Mouse (Mus musculus) T-helper 1 cell (primary cell): ENCODE data around the gene Tbl3.

Experiments used
- in situ Hi-C: fragments of 300-600 bp; cut with MboI, MseI; formaldehyde crosslinking; loops from one replicate; pipeline ENCODE4 v1.15.1; 2025; ENCODE audit warnings: high pct_unique_total_duplicates

Gene Tbl3

GRCm38 (mm10) chr17:24706982-24707800 is at the start of gene Tbl3:
Tbl3 (minus strand) TSS chr17:24707660.
- in situ Hi-C loops = loop anchor here (10.0 kb wide), 1 partner anchor 562 kb away; no protein-coding TSS in a partner anchor

GRCm38 (mm10) chr17:24752415-24753394 is 45.2 kb upstream of the Tbl3 start, which contains the start of gene Hs3st6:
Hs3st6 (plus strand) TSS chr17:24752988.
- in situ Hi-C loops = no loop called here

- in situ Hi-C loops = no loop called here
Measured at GRCm38 (mm10) chr17:24751528-24751927, 44.1 kb upstream of the Tbl3 start.

GRCm38 (mm10) chr17:24746986-24747385 is 39.5 kb upstream of the Tbl3 start:
- in situ Hi-C loops = loop anchor here (5.0 kb wide), 1 partner anchor 50 kb away; no protein-coding TSS in a partner anchor

GRCm38 (mm10) chr17:24745526-24746497 is 38.4 kb upstream of the Tbl3 start:
- in situ Hi-C loops = loop anchor here (5.0 kb wide), 1 partner anchor 51 kb away; no protein-coding TSS in a partner anchor

- in situ Hi-C loops = no loop called here
Measured at GRCm38 (mm10) chr17:24744381-24744780, 36.9 kb upstream of the Tbl3 start.

- in situ Hi-C loops = no loop called here
Measured at GRCm38 (mm10) chr17:24743896-24744295, 36.4 kb upstream of the Tbl3 start.

GRCm38 (mm10) chr17:24742307-24742706 is 34.8 kb upstream of the Tbl3 start:
- in situ Hi-C loops = no loop called here

- in situ Hi-C loops = loop anchor here (5.0 kb wide), 1 partner anchor 227 kb away; no protein-coding TSS in a partner anchor
Measured at GRCm38 (mm10) chr17:24739926-24740325, 32.5 kb upstream of the Tbl3 start.

GRCm38 (mm10) chr17:24738238-24738637 is 30.8 kb upstream of the Tbl3 start:
- in situ Hi-C loops = loop anchor here (5.0 kb wide), 1 partner anchor 229 kb away; no protein-coding TSS in a partner anchor

GRCm38 (mm10) chr17:24737135-24737810 is 29.8 kb upstream of the Tbl3 start:
- in situ Hi-C loops = loop anchor here (5.0 kb wide), 1 partner anchor 230 kb away; no protein-coding TSS in a partner anchor

- in situ Hi-C loops = loop anchor here (5.0 kb wide), 1 partner anchor 231 kb away; no protein-coding TSS in a partner anchor
Measured at GRCm38 (mm10) chr17:24736330-24737051, 29.0 kb upstream of the Tbl3 start, which contains the start of gene Msrb1. Msrb1 (plus strand) TSS chr17:24736642.

- in situ Hi-C loops = loop anchor here (5.0 kb wide), 1 partner anchor 232 kb away; no protein-coding TSS in a partner anchor
Measured at GRCm38 (mm10) chr17:24735446-24735845, 28.0 kb upstream of the Tbl3 start.

- in situ Hi-C loops = no loop called here
Measured at GRCm38 (mm10) chr17:24734513-24734912, 27.1 kb upstream of the Tbl3 start.

- in situ Hi-C loops = no loop called here
Measured at GRCm38 (mm10) chr17:24733434-24734050, 26.1 kb upstream of the Tbl3 start.

GRCm38 (mm10) chr17:24732233-24732935 is 24.9 kb upstream of the Tbl3 start:
- in situ Hi-C loops = no loop called here

- in situ Hi-C loops = no loop called here
Measured at GRCm38 (mm10) chr17:24730787-24731186, 23.3 kb upstream of the Tbl3 start.

- in situ Hi-C loops = no loop called here
Measured at GRCm38 (mm10) chr17:24729067-24729466, 21.6 kb upstream of the Tbl3 start.
